In genomic region chr11:115377254-115377653, GRCm38 (mm10) we compare ENCODE assay signal across 22 mouse cellular contexts. TPM values are rescaled to one million over a fixed set of nuclear protein-coding genes. Genes with fewer than 3 reads are reported as not detected.
DNase-seq lines count a peak whose midpoint lies in the region; TF ChIP-seq lines count a peak whose summit lies in the region.
"Had no signal": no experiment of that assay in that cellular context is flagged by ENCODE, and none has a peak within 500 bp of the region (broad histone marks: within the 10 kb centered on the region; RNA-seq: fewer than 3 reads in every experiment).

No protein-coding gene starts in this region.

- TF ChIP-seq RAD21 in MEL (IDR thresholded peaks at IDR 0.05; ENCODE audit: low read depth, low read length), result no peak

- intact Hi-C loops in left cerebral cortex, postnatal 36 days (cut with DNase I), result no loop called here

- H3K36me3 ChIP-seq in MEL (ENCODE audit: control insufficient read depth in 1 of 2, insufficient read depth in 2 of 2, low read length in 2 of 2), result peaks cover 0 to 3% of the 10 kb centered on the region in 2 experiments; a peak in 1 of 4 replicates
- H3K36me3 ChIP-seq: embryonic facial prominence, embryonic 10.5 days; embryonic facial prominence, embryonic 12.5 days; forebrain, embryonic 10.5 days; forebrain, embryonic 12.5 days; G1E had no signal

- H3K4me3 ChIP-seq in MEL (ENCODE audit: control insufficient read depth in 1 of 2, insufficient read depth in 1 of 2, low read depth in 2 of 2, low read length in 2 of 2), result no peak overlapping the region
- H3K4me3 ChIP-seq: embryonic facial prominence, embryonic 10.5 days; embryonic facial prominence, embryonic 12.5 days; forebrain, embryonic 10.5 days; forebrain, embryonic 12.5 days had no signal

- DNase-seq in 416B (ENCODE audit: low read depth) (peak; percentile 24), MEL (ENCODE audit: low read depth, low spot score) (no peak)
- peak; percentile 57 for DNase-seq in gonadal fat pad, adult 2 months (ENCODE audit: low read depth)
- DNase-seq in left cerebral cortex, postnatal 36 days (ENCODE audit: low spot score in 2 of 2), result no peak
- no peak for DNase-seq in embryo, embryonic 11 days
- DNase-seq in lung, postnatal 4 days, result no peak
- DNase-seq: adrenal gland, postnatal 10 days; adrenal gland, postnatal 25 days; B cell, adult 2 months; cerebellum, adult 11 months; cerebellum, adult 18-20 months; cerebellum, adult 8-10 months; cerebellum, adult 9-11 months; cerebellum, postnatal 14 days; cerebellum, postnatal 36 days had no signal

- no peak for TF ChIP-seq POLR2A in MEL (IDR thresholded peaks at IDR 0.05; ENCODE audit: control insufficient read depth in 1 of 2, insufficient read depth in 1 of 2, low read depth in 1 of 2, low read length in 2 of 2, poor library complexity in 1 of 2)

- peaks cover 3% of the 10 kb centered on the region; the same call in 1 of the 2 replicates for H3K79me2 ChIP-seq in MEL (ENCODE audit: control insufficient read depth, insufficient read depth, low read length, poor library complexity)

- peaks cover 3 to 7% of the 10 kb centered on the region in 2 experiments; a peak in 2 of 4 replicates for H3K27me3 ChIP-seq in MEL (ENCODE audit: control insufficient read depth in 1 of 2, insufficient read depth in 2 of 2, low read length in 2 of 2)

- H3K4me1 ChIP-seq in MEL (ENCODE audit: control insufficient read depth in 1 of 2, insufficient read depth in 2 of 2, low read length in 2 of 2), result peaks cover 6 to 10% of the 10 kb centered on the region in 2 experiments; a peak in 3 of 4 replicates
- H3K4me1 ChIP-seq: embryonic facial prominence, embryonic 12.5 days had no signal

- no peak for TF ChIP-seq EP300 in MEL (IDR thresholded peaks at IDR 0.05; ENCODE audit: low read depth in 1 of 2, low read length in 2 of 2)

- peak overlapping the region; percentile 97 for H3K27ac ChIP-seq in MEL (ENCODE audit: control insufficient read depth, low read depth, low read length)
- H3K27ac ChIP-seq: embryonic facial prominence, embryonic 10.5 days; embryonic facial prominence, embryonic 12.5 days; forebrain, embryonic 10.5 days; forebrain, embryonic 12.5 days had no signal

- no peak for TF ChIP-seq CTCF in MEL (IDR thresholded peaks at IDR 0.05 in 2 of 3, conservative IDR thresholded peaks at IDR 0.05 in 1 of 3; ENCODE audit: control insufficient read depth in 1 of 3, insufficient read depth in 1 of 3, low read depth in 2 of 3, low read length in 3 of 3, poor library complexity in 1 of 3, severe bottlenecking in 1 of 3)

- H3K9me3 ChIP-seq in MEL (replicated peaks; ENCODE audit: insufficient read depth, low read length), result no peaks in the 10 kb centered on the region
- H3K9me3 ChIP-seq: embryonic facial prominence, embryonic 12.5 days had no signal

- peak overlapping the region; percentile 55 for H3K9ac ChIP-seq in MEL (ENCODE audit: control insufficient read depth, low read depth, low read length, poor library complexity, severe bottlenecking)
- H3K9ac ChIP-seq: embryonic facial prominence, embryonic 12.5 days; forebrain, embryonic 12.5 days had no signal

TF ChIP-seq in MEL, 35 proteins besides CTCF, POLR2A, EP300 and RAD21:
- no peak for TF ChIP-seq ETS1 (IDR thresholded peaks at IDR 0.05; ENCODE audit: low read depth, low read length)
- TF ChIP-seq NRF1 (IDR thresholded peaks at IDR 0.05; ENCODE audit: insufficient read depth, low read depth, low read length, poor library complexity, severe bottlenecking), result no peak
- TF ChIP-seq UBTF (IDR thresholded peaks at IDR 0.05; ENCODE audit: borderline replicate concordance, insufficient read depth, low read depth, low read length), result no peak
- no peak for TF ChIP-seq POLR2AphosphoS5 (IDR thresholded peaks at IDR 0.05; ENCODE audit: borderline replicate concordance, low read depth, low read length)
- TF ChIP-seq KAT2A (conservative IDR thresholded peaks at IDR 0.05; ENCODE audit: low read depth, low read length), result no peak
- no peak for TF ChIP-seq ZMIZ1 (IDR thresholded peaks at IDR 0.05; ENCODE audit: low read depth, low read length)
- TF ChIP-seq TCF12 (IDR thresholded peaks at IDR 0.05; ENCODE audit: low read depth, low read length), result no peak
- TF ChIP-seq MYC (IDR thresholded peaks at IDR 0.05; ENCODE audit: low read depth, low read length), result no peak
- no peak for TF ChIP-seq RCOR1 (IDR thresholded peaks at IDR 0.05; ENCODE audit: low read depth, low read length)
- no peak for TF ChIP-seq JUND (IDR thresholded peaks at IDR 0.05; ENCODE audit: low read depth, low read length)
- TF ChIP-seq TAL1 (IDR thresholded peaks at IDR 0.05; ENCODE audit: low read length), result no peak
- TF ChIP-seq USF1 (IDR thresholded peaks at IDR 0.05; ENCODE audit: low read depth, low read length), result no peak

RNA-seq across cellular contexts. Expression of gene Cdr2l, which starts 4.5 kb away (rescaled TPM):
- total RNA-seq in MEL (2012; rRNA removed), result 6.3 and 8.2 TPM in 2 replicates
- polyA plus RNA-seq in MEL (2012; ENCODE audit: insufficient read depth in 1 of 2, insufficient read length in 2 of 2, low read depth in 1 of 2, low replicate concordance in 2 of 2, missing spikeins in 1 of 2), result 1 to 10 TPM in 1 of 2 experiments, not detected in 1; 5.2 TPM
- polyA plus RNA-seq in gonadal fat pad, adult 2 months (2012; rRNA removed), result 7.2 and 8.2 TPM in 2 replicates
- total RNA-seq in left cerebral cortex, postnatal 36 days (2021), result 10 to 100 TPM; 20.6 to 23.1 TPM
- total RNA-seq: CH12.LX had no signal
- polyA plus RNA-seq: CD4-positive, CD25-positive, alpha-beta regulatory T cell, adult 4 months; G1E had no signal

RNA-seq across cellular contexts. Expression of gene Hid1, which starts 9.7 kb away (rescaled TPM):
- 0.88 and 1.1 TPM in 2 replicates for total RNA-seq in MEL (2012; rRNA removed)
- 1 to 10 TPM in 1 of 2 experiments, not detected in 1; 3.0 TPM for polyA plus RNA-seq in MEL (2012; ENCODE audit: insufficient read depth in 1 of 2, insufficient read length in 2 of 2, low read depth in 1 of 2, low replicate concordance in 2 of 2, missing spikeins in 1 of 2)
- polyA plus RNA-seq in gonadal fat pad, adult 2 months (2012; rRNA removed), result 6.6 and 7.8 TPM in 2 replicates
- 100 to 1,000 TPM; 106 to 107 TPM for total RNA-seq in left cerebral cortex, postnatal 36 days (2021)
- total RNA-seq: G1E had no signal

RNA-seq across cellular contexts. Expression of gene Mrpl58, which starts 26.3 kb away (rescaled TPM):
- total RNA-seq in MEL (2012; rRNA removed), result 132 and 137 TPM in 2 replicates
- 100 to 1,000 TPM in 1 of 2 experiments, not detected in 1; 137 TPM for polyA plus RNA-seq in MEL (2012; ENCODE audit: insufficient read depth in 1 of 2, insufficient read length in 2 of 2, low read depth in 1 of 2, low replicate concordance in 2 of 2, missing spikeins in 1 of 2)
- 75.6 and 94.7 TPM in 2 replicates for polyA plus RNA-seq in gonadal fat pad, adult 2 months (2012; rRNA removed)
- 100 to 1,000 TPM; 115 to 119 TPM for total RNA-seq in left cerebral cortex, postnatal 36 days (2021)

RNA-seq across cellular contexts. Expression of gene Atp5h, which starts 42.5 kb away (rescaled TPM):
- 665 and 706 TPM in 2 replicates for total RNA-seq in MEL (2012; rRNA removed)
- polyA plus RNA-seq in MEL (2012; ENCODE audit: insufficient read depth in 1 of 2, insufficient read length in 2 of 2, low read depth in 1 of 2, low replicate concordance in 2 of 2, missing spikeins in 1 of 2), result 1,000 to 10,000 TPM in 1 of 2 experiments, 100 to 1,000 TPM in 1; 525 to 1,715 TPM
- polyA plus RNA-seq in gonadal fat pad, adult 2 months (2012; rRNA removed), result 159 and 175 TPM in 2 replicates
- total RNA-seq in left cerebral cortex, postnatal 36 days (2021), result 100 to 1,000 TPM; 417 to 474 TPM

RNA-seq across cellular contexts. Expression of gene Kctd2, which starts 42.7 kb away (rescaled TPM):
- total RNA-seq in MEL (2012; rRNA removed), result 12.3 and 13.2 TPM in 2 replicates
- 10 to 100 TPM in 1 of 2 experiments, not detected in 1; 20.6 TPM for polyA plus RNA-seq in MEL (2012; ENCODE audit: insufficient read depth in 1 of 2, insufficient read length in 2 of 2, low read depth in 1 of 2, low replicate concordance in 2 of 2, missing spikeins in 1 of 2)
- polyA plus RNA-seq in gonadal fat pad, adult 2 months (2012; rRNA removed), result 29.1 and 31.3 TPM in 2 replicates
- 10 to 100 TPM; 72.0 to 79.2 TPM for total RNA-seq in left cerebral cortex, postnatal 36 days (2021)

Comparison
In these comparisons a context has a peak if more than half of its experiments do, and no peak if none do; other contexts are left out.
1. DNase-seq: peak in 416B (single experiment) and gonadal fat pad, adult 2 months (single experiment); none in MEL (single experiment), left cerebral cortex, postnatal 36 days (0 of 2), embryo, embryonic 11 days (single experiment) and lung, postnatal 4 days (0 of 2).
2. RNA of gene Hid1, which starts 9.7 kb away (total RNA-seq): 106 to 107 TPM in left cerebral cortex, postnatal 36 days; 0.88 to 1.1 TPM in MEL; every median in the first group is over 10 times any median in the second.